Mouse (Mus musculus): ENCODE data around the gene Acy3. TPM values are rescaled to one million over a fixed set of nuclear protein-coding genes. Genes with fewer than 3 reads are reported as not detected.
"Not testable (repeated sequence)": the region's sequence is repeated elsewhere in the genome, so short reads cannot be mapped to it uniquely, and the experiment has no call there.

Gene Acy3
- total RNA-seq, 2 experiments from 2014 or later = 18.2 to 20.1 TPM

DNA sequence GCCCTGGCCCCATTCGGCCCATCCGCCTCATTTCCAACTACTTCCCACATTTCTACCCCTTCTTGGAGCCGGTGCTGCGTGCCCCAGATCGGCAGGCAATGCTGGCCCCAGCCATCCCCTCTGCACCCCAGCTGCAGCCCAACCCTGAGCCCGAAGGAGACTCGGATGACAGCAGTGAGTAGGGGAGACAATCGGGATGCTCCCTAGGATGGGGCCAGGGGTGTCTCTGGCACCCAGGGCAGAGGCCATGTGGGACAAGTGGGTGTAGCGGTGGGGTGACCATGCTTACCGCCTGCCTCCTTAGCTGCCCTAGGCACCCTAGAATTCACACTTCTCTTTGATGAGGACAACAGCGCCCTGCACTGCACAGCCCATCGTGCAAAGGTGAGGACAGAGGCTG lies 17.3 kb downstream of the Acy3 start:
- DNase-seq = no peak

DNA sequence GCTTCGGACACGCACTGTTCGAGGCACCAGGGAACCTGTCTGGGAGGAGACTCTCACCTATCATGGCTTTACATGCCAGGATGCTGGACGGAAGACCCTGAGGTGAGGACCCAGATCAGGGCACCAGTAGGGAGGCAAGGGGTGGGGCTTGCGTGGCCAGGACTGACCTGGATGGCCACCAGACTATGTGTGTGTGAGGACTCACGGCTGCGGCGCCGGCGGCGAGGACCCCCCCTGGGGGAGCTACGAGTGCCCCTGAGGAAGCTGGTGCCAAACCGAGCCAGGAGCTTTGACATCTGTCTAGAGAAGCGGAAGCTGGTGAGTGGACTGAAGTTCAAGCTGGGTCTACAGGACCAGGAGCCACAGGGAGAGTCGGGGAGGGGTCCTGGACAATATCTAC lies 18.0 kb downstream of the Acy3 start:
- no peak for DNase-seq

DNA sequence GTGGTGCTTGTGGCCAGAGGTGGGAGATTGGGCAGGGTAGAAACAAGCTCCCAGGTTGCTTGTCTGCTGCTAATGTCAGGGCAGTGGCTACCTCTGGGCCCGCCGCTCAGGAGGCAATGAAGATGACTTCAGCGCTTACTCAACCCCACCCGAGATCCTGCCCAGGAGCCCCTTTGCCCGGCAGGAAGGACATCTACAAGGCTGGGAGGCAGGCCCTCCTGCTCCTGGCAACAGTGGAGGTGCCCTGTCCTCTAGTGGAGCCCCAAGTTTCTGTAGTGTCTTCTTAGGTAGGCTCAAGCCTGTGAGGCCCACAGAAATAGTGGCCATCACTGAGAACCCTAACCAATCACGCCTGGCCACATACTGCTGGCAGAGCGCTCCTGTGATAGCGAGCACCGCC lies 18.7 kb downstream of the Acy3 start:
- no peak for DNase-seq

DNA sequence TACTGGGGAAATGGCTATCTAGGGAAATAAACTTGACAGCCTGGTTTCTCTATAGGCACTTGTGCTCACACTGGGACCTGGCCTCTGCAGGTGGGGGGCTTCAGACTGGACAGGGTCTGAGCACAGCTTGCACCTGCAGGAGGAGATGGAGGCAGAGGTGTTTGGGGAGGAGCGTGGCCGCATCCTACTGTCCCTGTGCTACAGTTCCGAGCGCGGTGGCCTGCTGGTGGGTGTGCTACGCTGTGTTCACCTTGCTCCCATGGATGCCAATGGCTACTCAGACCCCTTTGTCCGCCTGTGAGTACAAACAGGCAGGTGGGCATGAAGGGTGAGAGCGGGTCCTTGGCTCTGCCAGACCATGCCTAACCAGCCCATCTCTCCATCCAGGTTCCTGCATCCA lies 19.6 kb downstream of the Acy3 start:
- no peak for DNase-seq

DNA sequence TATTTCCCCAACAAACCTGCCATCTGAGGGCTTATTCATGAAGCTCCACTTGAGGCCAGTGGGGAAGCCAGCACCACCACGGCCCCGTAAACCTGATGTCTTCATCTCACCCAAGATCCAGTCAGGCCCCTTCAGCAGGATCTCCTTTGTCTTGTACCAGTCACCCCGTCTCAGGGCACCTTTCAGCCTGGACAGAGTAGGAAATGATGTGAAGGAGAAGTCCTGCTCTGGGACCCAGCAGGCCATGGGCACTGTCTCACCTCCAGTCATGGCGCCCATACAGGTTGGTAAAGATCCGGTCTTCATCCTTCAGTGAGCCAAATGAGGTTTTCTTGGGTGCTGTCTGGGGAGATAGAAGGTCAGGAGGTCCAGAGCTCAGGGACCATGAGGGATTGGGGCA lies 24.7 kb downstream of the Acy3 start:
- DNase-seq = no peak

DNA sequence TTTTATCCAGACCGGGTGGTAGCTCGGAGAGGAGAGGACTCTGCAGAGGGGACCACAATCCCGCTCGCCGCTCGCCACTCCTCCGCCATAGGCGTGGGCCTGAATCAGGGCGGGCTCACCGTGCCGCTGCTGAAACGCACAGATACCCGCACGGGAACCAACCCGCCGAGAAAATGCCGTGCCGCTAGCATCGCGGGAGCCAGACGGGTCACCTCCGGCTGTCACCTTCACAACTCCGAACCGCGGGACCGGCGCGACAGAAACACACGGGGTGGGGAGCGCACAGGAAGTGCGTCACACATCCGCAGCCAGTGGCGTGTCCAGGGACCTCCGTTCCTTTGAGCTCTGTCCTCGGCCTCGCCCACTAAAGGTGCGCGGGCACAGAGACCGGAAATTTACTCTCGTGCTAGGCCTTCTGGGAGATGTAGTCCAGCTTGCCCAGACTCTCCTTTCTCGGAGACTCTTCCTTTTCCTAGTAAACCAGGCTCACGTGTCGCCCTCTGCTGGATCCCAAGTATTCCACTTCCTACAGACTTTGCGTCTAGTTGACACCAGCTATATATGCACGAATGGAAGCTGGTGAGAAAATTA lies 26.2 kb downstream of the Acy3 start, which contains the start of gene Ndufv1:
Gene Ndufv1 (minus strand): TSS at position 375 of the 591 bp plus-strand sequence.
- DNase-seq = peak; percentile 96 to 97

DNA sequence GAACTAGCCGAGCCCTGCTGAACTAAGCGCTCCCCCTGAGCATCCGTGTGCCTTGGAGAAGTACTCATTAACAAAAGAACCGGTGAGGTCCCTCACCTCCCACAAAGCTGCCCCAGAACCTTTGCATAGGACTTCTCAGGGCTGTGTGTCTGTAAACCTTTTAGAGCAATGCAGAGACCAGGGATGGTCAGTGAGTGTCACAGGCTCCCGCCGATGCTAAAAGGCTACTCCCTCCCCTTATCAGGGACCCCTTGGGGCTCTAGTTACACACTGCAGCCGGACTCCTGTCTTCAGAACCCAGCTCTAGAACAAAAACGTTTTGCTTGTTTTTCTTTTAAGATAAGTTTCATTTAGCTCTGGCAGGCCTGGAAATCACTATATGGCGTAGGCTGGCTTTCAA lies 26.7 kb downstream of the Acy3 start:
- DNase-seq = no peak

DNA sequence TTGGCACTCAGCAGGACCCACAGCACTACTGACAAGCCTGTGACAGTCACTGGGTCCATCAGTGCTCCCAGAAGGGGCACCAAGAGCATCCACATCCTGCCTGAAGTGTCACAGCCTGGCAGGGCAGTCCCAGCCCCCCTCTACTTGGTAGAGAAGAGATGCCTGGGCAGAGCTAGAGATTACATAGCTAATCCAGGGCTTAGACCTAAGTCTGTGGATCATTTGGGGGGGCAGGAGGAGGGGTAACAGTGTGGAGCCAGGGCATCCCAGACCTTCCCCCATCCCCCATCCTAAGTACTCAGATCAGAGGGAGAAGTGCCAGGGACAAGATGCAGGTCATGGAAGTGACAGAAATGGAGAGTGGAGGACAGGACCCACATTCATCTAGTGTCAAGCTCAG lies 28.4 kb downstream of the Acy3 start:
- DNase-seq = no peak

DNA sequence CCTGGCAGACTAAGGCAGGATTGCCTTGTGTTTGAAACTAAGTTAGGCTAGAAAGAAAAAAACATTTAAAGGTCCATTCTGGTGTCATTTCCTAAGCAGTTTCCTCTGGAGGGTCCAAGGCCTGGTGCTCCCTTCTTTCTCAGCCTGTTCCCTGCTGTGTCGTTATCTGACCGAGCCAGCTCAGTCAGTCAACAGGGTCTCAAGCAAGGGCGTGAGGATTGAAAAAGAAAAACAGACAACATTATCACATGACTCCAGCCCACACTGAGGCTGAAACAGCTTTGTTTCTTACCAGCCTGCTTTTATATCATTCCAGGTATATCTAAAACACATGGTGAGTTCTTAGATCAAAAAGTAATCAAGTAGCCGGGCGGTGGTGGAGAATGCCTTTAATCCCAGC lies 29.3 kb downstream of the Acy3 start:
- no peak for DNase-seq

DNA sequence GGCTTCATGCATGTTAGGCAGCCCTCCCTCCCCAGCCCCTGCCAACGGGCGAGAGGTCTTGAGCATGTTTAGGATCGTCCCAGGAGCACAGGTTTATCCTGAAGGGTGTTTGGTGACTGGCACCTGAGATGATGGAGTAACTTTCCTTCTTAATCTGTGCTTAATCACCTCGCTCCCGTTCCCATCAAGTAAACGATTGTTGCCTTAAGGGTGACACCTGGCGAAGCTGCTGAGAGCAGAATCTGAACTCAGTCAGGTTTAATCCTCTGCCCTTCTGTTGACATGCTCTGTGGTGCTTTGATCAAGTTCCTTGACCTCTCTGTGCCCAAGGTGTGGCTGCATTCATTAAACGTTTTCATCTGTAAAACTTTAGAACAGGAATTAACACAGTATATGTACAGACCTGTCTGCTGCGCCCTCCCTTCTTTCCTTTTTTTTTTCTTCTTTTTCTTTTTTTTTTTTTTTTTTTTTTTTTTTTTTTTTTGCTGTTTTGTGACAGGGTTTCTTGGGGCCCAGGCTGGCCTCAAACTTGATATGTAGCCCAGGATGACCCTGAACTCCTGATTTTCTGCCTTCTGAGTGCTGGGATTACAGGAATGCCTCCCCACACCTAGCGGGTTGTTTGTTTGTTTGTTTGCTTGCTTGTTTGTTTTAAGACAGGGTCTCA lies 31.7 kb downstream of the Acy3 start:
- no peak for DNase-seq

DNA sequence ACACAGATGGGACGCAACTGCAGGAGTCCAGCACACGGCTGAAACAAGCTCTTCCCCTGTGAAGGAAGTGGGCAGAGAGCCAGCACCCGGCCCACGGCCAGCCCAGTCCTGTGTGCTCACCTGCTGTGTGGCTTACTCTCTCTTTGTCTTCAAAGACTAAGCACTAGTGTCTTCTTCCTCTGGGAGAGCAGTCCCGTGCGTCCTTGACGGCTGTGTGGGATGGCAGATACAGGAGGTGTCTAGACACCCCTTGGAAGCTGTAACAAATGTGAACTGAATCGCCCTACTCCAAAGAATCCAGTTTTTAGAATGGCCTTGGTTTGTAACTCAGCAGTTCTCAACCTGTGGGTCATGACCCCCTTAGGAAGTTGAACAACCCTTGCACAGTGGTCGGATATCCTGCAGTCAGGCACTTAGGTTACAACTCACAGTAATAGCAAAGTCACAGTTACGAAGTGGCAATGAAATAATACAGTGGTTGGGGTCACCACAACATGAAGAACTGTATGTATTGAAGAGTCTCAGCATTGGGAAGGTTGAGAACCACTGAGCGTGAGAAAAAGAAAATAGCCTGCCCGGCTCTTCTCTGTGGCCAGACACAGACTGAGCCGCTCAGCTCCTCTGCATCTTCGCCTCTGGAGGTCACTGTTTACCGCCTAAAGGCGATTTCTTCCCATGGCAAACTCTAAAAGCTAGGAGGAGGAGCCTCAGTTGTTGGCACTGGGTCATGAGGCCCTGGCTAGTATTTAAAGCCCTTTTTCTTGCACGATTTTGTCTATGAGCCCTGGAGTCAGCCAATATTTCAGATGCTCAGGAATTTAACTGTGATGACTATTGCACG lies 32.6 kb downstream of the Acy3 start:
- peak; percentile 82 to 87 for DNase-seq

DNA sequence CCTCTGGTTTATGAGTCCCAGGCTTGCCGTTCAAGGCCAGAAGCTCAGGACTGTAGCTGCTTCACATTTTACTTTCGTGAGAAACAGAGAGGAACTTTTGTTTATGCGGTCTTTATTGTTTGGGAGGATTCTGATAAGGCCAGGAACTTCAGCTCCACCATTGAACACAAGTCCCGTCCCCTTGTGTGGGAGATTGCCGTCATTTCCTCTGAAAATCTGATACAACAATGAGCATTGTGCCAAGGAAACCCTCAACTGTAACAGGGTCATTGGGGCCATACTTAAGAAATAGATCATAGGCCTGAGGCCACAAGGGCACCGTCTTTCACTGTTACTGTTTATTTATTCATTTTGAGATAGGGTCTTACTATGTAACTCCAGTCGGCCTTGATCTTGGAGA lies 36.8 kb downstream of the Acy3 start:
- no peak for DNase-seq

DNA sequence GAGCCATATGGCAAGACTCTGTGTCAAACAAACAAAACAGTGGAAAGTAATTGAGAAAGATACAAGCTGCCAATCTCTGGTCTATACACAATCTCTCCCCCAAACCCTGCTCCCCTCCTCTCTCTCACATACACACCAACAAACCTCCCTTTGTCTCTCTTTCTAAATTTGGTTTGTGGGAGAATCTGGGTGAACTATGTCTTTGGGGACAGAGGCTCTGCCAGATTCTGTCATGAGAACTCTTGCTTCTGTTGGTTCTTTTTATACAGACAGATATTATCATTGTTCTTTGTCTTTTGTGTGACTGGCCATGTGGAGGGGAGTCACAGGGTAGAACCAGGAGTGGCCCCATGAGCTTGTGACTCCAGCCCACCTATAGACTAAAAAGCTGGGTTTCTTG lies 41.2 kb downstream of the Acy3 start:
- no peak for DNase-seq

DNA sequence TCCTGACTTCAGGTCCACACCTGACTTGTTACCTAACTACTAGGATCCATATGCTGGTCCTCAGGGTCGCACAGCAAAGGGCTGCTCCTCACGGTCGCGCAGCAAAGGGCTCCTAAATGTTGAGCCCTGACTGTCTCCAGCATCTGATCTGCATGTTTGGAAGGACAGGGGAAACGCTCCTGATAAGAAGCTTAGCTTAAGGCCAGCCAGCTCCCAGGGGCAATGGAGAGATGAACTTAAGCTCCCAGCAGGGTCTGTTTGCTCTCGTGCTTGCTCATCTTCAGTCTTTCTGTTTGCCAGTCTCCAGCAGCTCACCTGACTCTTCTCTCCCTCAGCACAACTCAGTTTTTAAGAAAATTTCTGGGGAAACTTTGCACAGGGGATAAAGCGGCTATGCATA lies 46.3 kb downstream of the Acy3 start:
- DNase-seq = no peak

DNA sequence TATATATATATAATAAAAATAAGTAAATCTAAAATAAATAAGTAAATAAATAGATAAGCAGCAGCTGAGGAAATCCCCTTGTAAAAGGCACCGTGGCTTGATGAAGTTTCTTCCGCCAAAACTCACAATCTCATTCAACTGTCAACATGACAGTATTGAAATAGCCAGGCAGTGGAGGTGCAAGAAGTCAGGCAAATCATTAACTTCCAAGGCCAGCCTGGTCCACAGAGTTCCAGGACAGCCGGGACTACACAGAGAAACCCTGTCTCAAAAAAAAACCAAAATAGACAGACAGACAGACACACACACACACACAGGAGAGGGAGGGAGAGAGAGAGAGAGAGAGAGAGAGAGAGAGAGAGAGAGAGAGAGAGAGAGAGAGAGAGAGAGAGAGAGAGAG lies 46.9 kb downstream of the Acy3 start:
- DNase-seq = no peak

DNA sequence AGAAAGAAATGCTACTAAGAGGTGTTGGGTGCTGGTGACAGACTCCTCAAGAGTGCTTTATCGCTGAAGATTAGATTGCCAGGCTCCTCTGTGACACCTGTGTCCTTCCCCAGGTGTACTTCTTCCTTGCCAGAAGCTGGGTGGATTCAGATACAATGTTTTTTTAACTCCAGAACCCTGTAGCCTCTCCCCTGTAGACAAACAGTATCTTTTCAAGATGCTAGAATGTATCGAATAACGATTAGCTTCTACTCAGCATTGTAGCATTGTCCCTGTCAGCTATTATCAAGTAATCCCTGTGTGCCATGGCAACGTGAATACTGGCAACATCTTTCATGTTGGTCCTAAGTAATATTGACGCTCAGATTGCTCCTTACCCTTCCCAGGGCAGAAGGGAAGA lies 47.4 kb downstream of the Acy3 start:
- DNase-seq = no peak

DNA sequence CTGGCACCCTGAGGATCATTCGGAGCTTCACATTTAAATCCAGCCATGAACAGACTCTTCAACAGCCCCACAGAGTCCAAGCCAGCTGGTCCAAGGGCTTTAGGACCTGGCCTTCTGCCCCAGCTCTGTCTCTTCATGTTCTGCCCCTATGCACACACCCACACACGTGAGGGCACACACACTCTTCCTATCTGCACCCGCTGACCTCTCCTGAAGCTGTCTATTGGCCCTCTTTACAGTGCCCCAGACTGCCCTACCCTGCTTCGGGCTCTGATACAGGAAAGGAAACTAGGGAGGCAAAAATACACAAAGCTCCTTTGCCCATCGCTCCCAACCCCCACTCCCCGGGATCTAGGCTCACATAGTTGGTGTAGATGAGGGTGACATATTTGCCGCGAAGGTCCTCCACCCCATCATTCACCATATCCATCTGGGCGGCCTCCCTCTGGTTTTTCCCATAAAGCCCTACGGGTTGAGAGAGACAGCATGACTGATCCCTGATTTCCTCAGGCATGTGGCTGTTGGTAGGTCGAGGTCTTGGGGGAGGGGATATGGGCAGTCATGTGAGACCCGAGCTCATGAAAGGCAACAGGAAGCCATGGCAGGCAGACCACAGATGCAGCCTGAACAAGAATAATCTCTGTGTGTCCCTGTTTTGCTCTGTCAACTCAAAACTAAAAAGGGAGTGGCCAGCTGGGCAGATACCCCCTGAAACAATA lies 50.1 kb downstream of the Acy3 start:
- no peak for DNase-seq

DNA sequence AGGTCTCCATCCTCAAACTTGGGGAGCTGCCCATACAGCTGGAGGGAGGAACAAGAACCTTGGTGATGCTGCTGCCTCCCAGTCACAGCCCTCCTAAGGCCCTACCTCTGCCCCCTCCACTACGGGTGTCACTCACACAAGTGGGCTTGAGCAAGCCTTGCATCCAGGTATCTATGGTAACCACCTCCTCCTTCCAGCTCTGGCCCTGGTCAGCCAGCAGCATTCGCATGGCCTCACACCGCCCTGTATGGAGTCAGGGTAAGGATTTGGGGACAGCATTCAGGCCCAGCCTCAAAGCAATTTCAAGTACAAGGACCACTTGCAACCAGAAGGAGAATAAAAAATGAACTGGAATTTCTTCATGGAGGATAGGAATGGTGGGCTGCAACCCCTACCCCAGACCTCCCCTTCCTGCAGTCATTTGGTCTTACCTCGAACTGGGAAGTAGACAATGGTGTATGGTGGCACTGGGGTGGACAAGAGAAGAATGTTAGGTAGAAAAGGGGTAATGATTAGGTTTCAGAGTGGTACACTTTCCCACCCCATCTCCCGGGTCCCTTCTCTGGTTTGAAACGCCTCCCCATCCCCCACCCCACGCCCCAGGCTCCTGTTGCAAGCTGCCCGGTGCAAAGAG lies 50.9 kb downstream of the Acy3 start:
- not testable (repeated sequence) for DNase-seq

DNA sequence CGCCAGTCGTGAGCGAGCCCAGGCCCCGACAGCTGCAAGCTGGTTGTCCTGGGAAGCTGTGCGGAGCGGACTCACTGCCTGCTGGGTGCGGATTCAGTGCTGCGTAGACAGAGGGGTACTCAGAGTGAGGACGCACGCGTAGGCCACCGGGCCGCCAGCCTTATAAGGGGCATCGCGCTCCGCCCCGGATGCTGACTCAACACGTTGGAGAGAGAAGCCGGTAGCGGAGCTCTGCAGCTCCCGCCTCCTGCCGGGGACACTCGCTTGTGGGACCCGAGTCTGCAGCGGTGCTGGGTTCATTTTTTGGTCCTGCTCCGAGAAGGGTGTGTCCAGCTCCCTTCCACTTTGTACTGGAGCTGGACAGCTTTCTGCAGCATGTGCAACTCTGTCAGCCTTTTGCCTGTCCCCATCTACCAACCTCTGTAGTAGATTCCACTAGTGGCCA lies 51.4 kb downstream of the Acy3 start, which contains the start of gene Gstp1:
Gene Gstp1 (minus strand): TSS at position 198 of the 445 bp plus-strand sequence.
- DNase-seq = peak; percentile 94 to 95
